Mouse (Mus musculus) kidney, embryonic 16.5 days (tissue): ENCODE measurements around the gene Gpr162. TPM values are rescaled to one million over a fixed set of nuclear protein-coding genes. Genes with fewer than 3 reads are reported as not detected.
"Not testable (repeated sequence)": the region's sequence is repeated elsewhere in the genome, so short reads cannot be mapped to it uniquely, and the experiment has no call there.

Source experiments
- ATAC-seq: fragments of 200-750 bp; cut with Nextera tagmentation; 2 replicates; pipeline ENCODE4 v1.8.0; 2017; ENCODE audit warnings: moderate TSS enrichment; ENCODE audit not compliant: low FRiP score, low TSS enrichment
- H3K27ac ChIP-seq: fragments of 300-500 bp; sonication (generic); 2 replicates; pipeline ENCODE4 v1.5.1; 2014; ENCODE audit warnings: low read length
- H3K27me3 ChIP-seq: fragments of 300-500 bp; sonication (generic); 2 replicates; pipeline ENCODE4 v1.6.1; 2014; ENCODE audit warnings: low read length, control low read depth, mixed read lengths; ENCODE audit not compliant: insufficient read depth
- H3K36me3 ChIP-seq: fragments of 300-500 bp; sonication (generic); 2 replicates; pipeline ENCODE4 v1.6.1; 2014; ENCODE audit warnings: low read length, control low read depth, mixed read lengths; ENCODE audit not compliant: insufficient read depth
- H3K4me1 ChIP-seq: fragments of 300-500 bp; sonication (generic); 2 replicates; pipeline ENCODE4 v1.6.1; 2014; ENCODE audit warnings: low read length, control low read depth, mixed read lengths; ENCODE audit not compliant: insufficient read depth
- H3K4me2 ChIP-seq: fragments of 300-500 bp; sonication (generic); replicated peaks from 2 replicates; pipeline ENCODE4 v1.6.1; 2014; ENCODE audit warnings: low read depth, low read length
- H3K4me3 ChIP-seq: fragments of 300-500 bp; sonication (generic); 2 replicates; pipeline ENCODE4 v1.5.1; 2014; ENCODE audit warnings: mild to moderate bottlenecking, low read length
- H3K9ac ChIP-seq: fragments of 300-500 bp; sonication (generic); replicated peaks from 2 replicates; pipeline ENCODE4 v1.6.1; 2014; ENCODE audit warnings: low read length
- H3K9me3 ChIP-seq: fragments of 300-500 bp; sonication (generic); 2 replicates; pipeline ENCODE4 v1.6.1; 2016; ENCODE audit warnings: low read length, control low read depth
- WGBS: fragments of 180-500 bp; shearing (Covaris S2); extraction: QIAGEN DNeasy Blood & Tissue Kit; methylation state at CpG from one replicate; pipeline ENCODE4 v1.1.7; 2014; 5-methylcytosine and 5-hydroxymethylcytosine counted together
- polyA plus RNA-seq: library from polyadenylated mRNA; unstranded; fragments of >200 nt; fragmentation: Nextera tagmentation; extraction: Ambion mirVana; gene quantifications from 2 replicates; pipeline ENCODE4 v1.2.1, GENCODE M21; 2015

Gene Gpr162
- polyA plus RNA-seq, 1 experiment from 2014 or later: 1.1 TPM

DNA sequence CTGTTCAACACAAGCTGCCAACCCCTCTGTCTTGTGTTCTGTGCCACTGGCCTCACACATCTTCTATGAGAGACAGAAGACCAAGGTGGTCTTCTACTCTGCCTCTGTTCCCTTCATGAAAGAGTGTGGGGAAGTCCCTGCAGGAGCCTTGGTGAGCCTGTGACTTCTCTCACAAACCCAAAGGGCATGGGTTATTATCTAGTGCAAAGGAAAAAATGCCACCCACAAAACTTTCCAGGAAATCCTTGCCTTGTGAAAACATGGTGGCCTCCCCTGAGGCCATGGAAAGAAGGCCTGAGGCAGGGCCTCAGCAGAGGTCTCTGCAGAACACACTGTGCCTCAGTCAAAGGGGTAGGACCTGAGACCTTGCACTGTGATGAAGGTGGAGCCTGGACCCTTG lies 38.1 kb upstream of the Gpr162 start:
- H3K9me3 ChIP-seq: no peaks in the 10 kb centered on the region
- H3K4me1 ChIP-seq: peaks cover 13% of the 10 kb centered on the region
- H3K9ac ChIP-seq: no peak overlapping the region
- H3K36me3 ChIP-seq: no peaks in the 10 kb centered on the region
- H3K4me2 ChIP-seq: no peak overlapping the region
- H3K27me3 ChIP-seq: no peaks in the 10 kb centered on the region
- H3K4me3 ChIP-seq: no peak overlapping the region
- no peak overlapping the region for H3K27ac ChIP-seq
- ATAC-seq: no peak

GRCm38 (mm10) chr6:124900801-124901480 lies 37.2 kb upstream of the Gpr162 start:
- no peak for ATAC-seq

DNA sequence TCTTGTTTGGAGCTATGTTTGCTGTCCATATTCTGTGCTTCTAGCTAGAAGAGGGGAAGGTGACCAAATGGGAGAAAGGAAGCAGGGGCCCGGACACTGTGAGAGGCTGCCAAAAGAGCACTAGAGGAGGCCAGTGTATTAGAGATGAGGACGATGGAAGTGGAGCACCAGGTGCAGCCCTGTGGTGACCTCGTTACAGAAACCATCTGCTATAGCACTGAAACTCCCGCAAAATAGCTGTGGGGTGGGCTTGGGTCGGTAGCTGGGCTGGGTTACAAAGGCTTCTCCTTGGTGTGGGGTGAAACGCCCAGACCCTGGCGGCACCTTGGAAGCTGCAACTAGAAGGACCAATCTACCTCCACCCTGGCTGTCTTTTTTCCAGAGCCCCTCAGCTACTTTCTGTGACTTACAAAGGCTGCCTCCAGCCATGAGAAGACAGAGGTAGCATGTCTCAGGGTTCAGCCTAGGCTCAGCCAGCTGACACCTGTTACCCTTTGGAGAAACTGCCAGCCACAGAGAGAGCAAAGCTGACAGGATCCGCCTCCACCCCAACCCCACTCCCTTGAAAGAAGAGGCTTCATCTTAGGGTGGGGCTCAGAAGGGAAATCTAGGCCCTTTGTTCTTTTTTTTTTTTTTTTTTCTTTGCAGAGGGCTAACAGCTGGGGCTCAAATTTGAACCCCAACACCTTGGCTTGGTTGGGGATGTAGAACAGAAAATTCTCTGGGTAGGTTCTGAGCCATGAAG lies 36.4 kb upstream of the Gpr162 start:
- Histone ChIP-seq H3K27ac (no peak overlapping the region), H3K9me3 (no peaks in the 10 kb centered on the region), H3K4me3 (no peak overlapping the region), H3K9ac (no peak overlapping the region), H3K4me2 (no peak overlapping the region), H3K4me1 (peaks cover 9% of the 10 kb centered on the region), H3K27me3 (no peaks in the 10 kb centered on the region), H3K36me3 (no peaks in the 10 kb centered on the region)
- 43% methylated on average over 8 of the region's 8 CpGs for WGBS
- no peak for ATAC-seq

More at GRCm38 (mm10) chr6:124900801-124901480, 37.2 kb upstream of the Gpr162 start:
- Histone ChIP-seq H3K4me2 (no peak overlapping the region), H3K9me3 (no peaks in the 10 kb centered on the region), H3K27me3 (no peaks in the 10 kb centered on the region), H3K27ac (no peak overlapping the region), H3K4me1 (peaks cover 13% of the 10 kb centered on the region), H3K9ac (no peak overlapping the region), H3K36me3 (no peaks in the 10 kb centered on the region), H3K4me3 (no peak overlapping the region)
- 61% methylated on average over 10 of the region's 10 CpGs for WGBS

- no peak overlapping the region for H3K4me2 ChIP-seq
- no peaks in the 10 kb centered on the region for H3K27me3 ChIP-seq
- no peaks in the 10 kb centered on the region for H3K36me3 ChIP-seq
- H3K9ac ChIP-seq: no peak overlapping the region
- ATAC-seq: no peak
- no peaks in the 10 kb centered on the region for H3K9me3 ChIP-seq
- H3K27ac ChIP-seq: no peak overlapping the region
- no peaks in the 10 kb centered on the region for H3K4me1 ChIP-seq
- 36% methylated on average over 3 of the region's 3 CpGs for WGBS
- no peak overlapping the region for H3K4me3 ChIP-seq
These were observed 34.6 kb upstream of the Gpr162 start for GRCm38 (mm10) chr6:124898359-124898758.

- not testable (repeated sequence) for H3K4me3 ChIP-seq, H3K27ac ChIP-seq, ATAC-seq, H3K4me2 ChIP-seq, H3K36me3 ChIP-seq, H3K4me1 ChIP-seq, H3K9me3 ChIP-seq, H3K27me3 ChIP-seq, H3K9ac ChIP-seq
- WGBS: 60% methylated on average over 2 of the region's 2 CpGs
These were observed 30.3 kb upstream of the Gpr162 start for GRCm38 (mm10) chr6:124894113-124894512.

GRCm38 (mm10) chr6:124890997-124891396 lies 27.2 kb upstream of the Gpr162 start:
- no peaks in the 10 kb centered on the region for H3K27me3 ChIP-seq
- no peak for ATAC-seq
- no peak overlapping the region for H3K9ac ChIP-seq
- H3K4me2 ChIP-seq: no peak overlapping the region
- WGBS: 62% methylated on average over 6 of the region's 6 CpGs
- no peaks in the 10 kb centered on the region for H3K36me3 ChIP-seq
- H3K4me1 ChIP-seq: no peaks in the 10 kb centered on the region
- no peak overlapping the region for H3K4me3 ChIP-seq
- no peaks in the 10 kb centered on the region for H3K9me3 ChIP-seq
- no peak overlapping the region for H3K27ac ChIP-seq

GRCm38 (mm10) chr6:124888555-124889125 lies 24.9 kb upstream of the Gpr162 start:
- no peak for ATAC-seq
- Histone ChIP-seq H3K27me3 (no peaks in the 10 kb centered on the region), H3K36me3 (no peaks in the 10 kb centered on the region), H3K9ac (no peak overlapping the region), H3K4me1 (no peaks in the 10 kb centered on the region), H3K4me2 (no peak overlapping the region), H3K27ac (no peak overlapping the region), H3K9me3 (no peaks in the 10 kb centered on the region), H3K4me3 (no peak overlapping the region)
- 90% methylated on average over 6 of the region's 6 CpGs for WGBS

DNA sequence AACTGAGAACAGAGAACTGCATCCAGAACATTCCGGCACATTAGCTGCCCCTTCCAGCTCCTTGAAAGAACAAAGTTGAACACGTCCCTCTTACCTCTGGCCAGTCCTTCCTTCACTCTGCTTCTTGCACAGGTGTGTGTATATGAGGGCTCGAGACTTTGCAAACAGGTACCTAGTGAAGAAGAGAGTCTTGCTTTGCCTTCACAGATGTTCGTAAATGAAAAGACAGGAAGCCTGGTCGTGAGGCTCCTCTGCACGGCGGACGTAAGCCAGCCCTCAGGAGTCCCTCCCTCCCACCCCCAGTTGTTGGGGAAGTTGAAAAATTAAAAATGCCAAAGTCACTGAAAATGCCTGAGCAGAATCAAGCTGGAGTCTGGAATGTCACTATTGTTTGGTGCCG lies 24.2 kb upstream of the Gpr162 start, which contains the start of gene Cd4:
Cd4 (minus strand) TSS at position 236 of the 400 bp plus-strand sequence.
- ATAC-seq: no peak

DNA sequence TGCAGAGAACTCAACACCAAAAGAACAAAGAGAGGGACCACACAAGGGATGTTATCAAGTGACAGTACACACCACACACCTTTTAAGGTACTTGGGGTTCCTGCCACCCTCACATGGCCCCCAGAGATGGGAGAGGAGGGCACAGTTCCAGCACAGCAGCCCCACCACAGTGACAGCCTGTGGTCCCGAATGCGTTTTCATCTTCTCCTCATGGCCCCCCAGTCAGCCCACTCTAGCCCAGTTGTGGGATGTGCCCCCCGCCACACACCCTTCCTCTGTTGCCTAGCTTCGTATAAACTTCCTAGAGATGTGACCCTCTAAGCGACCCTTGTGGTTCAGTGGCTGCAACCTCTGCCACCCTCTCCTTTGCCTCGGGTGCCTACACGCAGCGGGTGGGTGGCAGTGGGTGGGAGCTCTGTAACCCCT lies 22.2 kb upstream of the Gpr162 start:
- no peaks in the 10 kb centered on the region for H3K4me1 ChIP-seq
- no peak overlapping the region for H3K27ac ChIP-seq
- no peaks in the 10 kb centered on the region for H3K27me3 ChIP-seq
- H3K9ac ChIP-seq: no peak overlapping the region
- H3K36me3 ChIP-seq: no peaks in the 10 kb centered on the region
- H3K4me3 ChIP-seq: no peak overlapping the region
- H3K9me3 ChIP-seq: no peaks in the 10 kb centered on the region
- ATAC-seq: no peak
- no peak overlapping the region for H3K4me2 ChIP-seq
- 81% methylated on average over 8 of the region's 8 CpGs for WGBS

More for the DNA sequence above, 24.2 kb upstream of the Gpr162 start, which contains the start of gene Cd4:
- no peak within 1 kb of the TSS for H3K4me3 ChIP-seq
- H3K4me2 ChIP-seq: no peak within 1 kb of the TSS
- H3K27ac ChIP-seq: no peak within 1 kb of the TSS
- no peak within 1 kb of the TSS for H3K9ac ChIP-seq
- H3K9me3 ChIP-seq: no peaks in the 10 kb centered on the region
- H3K27me3 ChIP-seq: no peaks in the 10 kb centered on the region
- no peaks in the 10 kb centered on the region for H3K36me3 ChIP-seq
- no peaks in the 10 kb centered on the region for H3K4me1 ChIP-seq
- 82% methylated on average over 9 of the region's 9 CpGs for WGBS
